Mouse (Mus musculus) olfactory bulb, adult 2 months (tissue): Measurements from ENCODE around the gene Xylt1.

Source experiments
- CTCF ChIP-seq: fragments of 200-500 bp; IDR thresholded peaks from 2 replicates; pipeline ENCODE4 v1.5.1; 2012; ENCODE audit warnings: low read depth, mild to moderate bottlenecking, low read length, moderate library complexity; ENCODE audit not compliant: insufficient read depth
- POLR2A ChIP-seq: fragments of 200-500 bp; IDR thresholded peaks from 2 replicates; pipeline ENCODE4 v1.6.1; 2012; ENCODE audit warnings: mild to moderate bottlenecking, low read depth, low read length, moderate library complexity; ENCODE audit not compliant: insufficient read depth

DNA sequence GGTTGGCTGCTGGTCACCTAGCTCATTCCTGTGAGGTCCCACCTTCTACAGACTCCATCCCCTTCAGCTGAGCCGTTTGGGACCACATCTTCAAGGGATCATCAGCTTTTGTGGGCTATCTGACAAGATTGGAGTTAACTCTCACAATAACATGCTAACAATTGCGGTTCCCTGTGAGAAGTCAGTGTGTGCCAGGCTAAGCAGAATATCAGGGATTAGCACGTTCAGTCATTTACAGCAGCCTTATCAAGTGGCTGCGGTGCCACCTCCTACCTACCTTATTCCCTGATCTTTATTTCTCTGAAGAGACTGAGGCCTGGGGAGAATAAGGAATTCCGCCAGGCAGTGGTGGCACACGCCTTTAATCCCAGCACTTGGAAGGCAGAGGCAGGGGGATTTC is 13.6 kb downstream of the Xylt1 start:
- TF ChIP-seq CTCF: no peak
- no peak for TF ChIP-seq POLR2A
